ENCODE assay signal across 28 mouse cellular contexts in the genomic region with DNA sequence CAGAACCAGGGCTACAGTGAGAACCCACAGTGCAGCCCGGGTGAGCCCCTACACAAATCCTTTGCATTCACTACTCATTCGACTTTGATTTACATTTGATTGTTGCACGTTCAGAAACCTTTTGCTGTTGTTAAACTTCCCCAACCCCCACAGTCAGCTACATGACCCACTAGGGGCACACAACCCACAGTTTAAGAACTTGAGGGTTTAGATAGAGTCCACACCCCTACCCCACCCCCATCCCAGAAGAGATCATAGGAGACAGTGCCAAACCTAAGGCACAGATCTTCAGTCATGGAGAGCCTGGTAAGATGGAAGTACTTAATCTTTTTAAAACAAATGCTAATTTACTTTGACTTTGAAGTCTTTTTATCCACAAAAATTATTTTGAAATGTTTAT. TPM values are rescaled to one million over a fixed set of nuclear protein-coding genes. Genes with fewer than 3 reads are reported as not detected.
DNase-seq lines count a peak whose midpoint lies in the region; ATAC-seq and TF ChIP-seq lines count a peak whose summit lies in the region.
"Had no signal": no experiment of that assay in that cellular context is flagged by ENCODE, and none has a peak within 500 bp of the region (broad histone marks: within the 10 kb centered on the region; RNA-seq: fewer than 3 reads in every experiment).

No protein-coding gene starts in this region.

- 56% methylated on average over 3 of the region's 3 CpGs for WGBS in intestine, postnatal 0 days
- 48% methylated on average over 3 of the region's 3 CpGs for WGBS in intestine, embryonic 15.5 days
- 33% methylated on average over 3 of the region's 3 CpGs for WGBS in stomach, postnatal 0 days

- no peak for TF ChIP-seq CTCF in intestine, postnatal 0 days (IDR thresholded peaks at IDR 0.05; ENCODE audit: low read depth)
- 0 out of 2 replicates have a peak, but pooled peaks have one; percentile 13 for TF ChIP-seq CTCF in stomach, postnatal 0 days (IDR thresholded peaks at IDR 0.05; ENCODE audit: low read depth)

- H3K4me3 ChIP-seq in intestine, postnatal 0 days (ENCODE audit: low read depth, low read length), result no peak overlapping the region
- H3K4me3 ChIP-seq in intestine, embryonic 15.5 days (replicated peaks), result no peak overlapping the region
- no peak overlapping the region for H3K4me3 ChIP-seq in stomach, postnatal 0 days (ENCODE audit: low read depth, low read length)
- H3K4me3 ChIP-seq: forebrain, embryonic 13.5 days; heart, embryonic 10.5 days; hindbrain, embryonic 13.5 days; limb, embryonic 13.5 days; liver, embryonic 12.5 days; midbrain, embryonic 15.5 days; neural tube, embryonic 12.5 days had no signal

- ATAC-seq in intestine, postnatal 0 days, result no peak
- ATAC-seq in intestine, embryonic 15.5 days, result no peak
- no peak for ATAC-seq in stomach, postnatal 0 days (ENCODE audit: low FRiP score, low TSS enrichment)
- ATAC-seq: activated CD4-positive, CD25-positive, alpha-beta regulatory T cell, adult 4 months; forebrain, embryonic 13.5 days; inflammation-experienced regulatory T-cells, adult 6 months; liver, embryonic 12.5 days; lung, postnatal 0 days; midbrain, embryonic 15.5 days had no signal

- no peaks in the 10 kb centered on the region for H3K9me3 ChIP-seq in intestine, postnatal 0 days (ENCODE audit: control insufficient read depth)
- H3K9me3 ChIP-seq in intestine, embryonic 15.5 days, result no peaks in the 10 kb centered on the region
- H3K9me3 ChIP-seq in stomach, postnatal 0 days (ENCODE audit: control insufficient read depth, low read length), result no peaks in the 10 kb centered on the region
- H3K9me3 ChIP-seq: forebrain, embryonic 13.5 days; heart, embryonic 10.5 days; hindbrain, embryonic 13.5 days; limb, embryonic 13.5 days; liver, embryonic 12.5 days; midbrain, embryonic 15.5 days; neural tube, embryonic 12.5 days had no signal

- DNase-seq in ES-CJ7 (ENCODE audit: low read depth, low spot score) (peak; percentile 70), ZHBTc4 (ENCODE audit: low read depth, low spot score) (peak; percentile 48)
- no peak for DNase-seq in stomach, postnatal 0 days (ENCODE audit: low spot score)
- no peak for DNase-seq in lung, postnatal 14 days
- DNase-seq: adrenal gland, adult 2 months; adrenal gland, postnatal 36 days; cerebellum, adult 8-10 months; cerebellum, postnatal 25 days; gastrocnemius, postnatal 14 days; heart, postnatal 36 days; kidney, adult 2 months; kidney, postnatal 4 days; lung, adult 18-20 months; right cerebral cortex, postnatal 4 days; thymus, adult 2 months had no signal

- no peak for TF ChIP-seq EP300 in stomach, postnatal 0 days (optimal IDR thresholded peaks at IDR 0.05)

- H3K9ac ChIP-seq in intestine, postnatal 0 days (ENCODE audit: low read depth, low read length), result no peak overlapping the region
- no peak overlapping the region for H3K9ac ChIP-seq in intestine, embryonic 15.5 days
- no peak overlapping the region for H3K9ac ChIP-seq in stomach, postnatal 0 days (ENCODE audit: low read length)
- H3K9ac ChIP-seq: forebrain, embryonic 13.5 days; hindbrain, embryonic 13.5 days; limb, embryonic 13.5 days; liver, embryonic 12.5 days; midbrain, embryonic 15.5 days; neural tube, embryonic 12.5 days had no signal

- H3K27ac ChIP-seq in intestine, postnatal 0 days (ENCODE audit: low read depth, low read length), result peak overlapping the region; percentile 80
- no peak overlapping the region for H3K27ac ChIP-seq in intestine, embryonic 15.5 days
- no peak overlapping the region for H3K27ac ChIP-seq in stomach, postnatal 0 days (replicated peaks)
- H3K27ac ChIP-seq: forebrain, embryonic 13.5 days; heart, embryonic 10.5 days; hindbrain, embryonic 13.5 days; limb, embryonic 13.5 days; liver, embryonic 12.5 days; midbrain, embryonic 15.5 days; neural tube, embryonic 12.5 days had no signal

- no peak overlapping the region for H3K4me2 ChIP-seq in intestine, postnatal 0 days (replicated peaks; ENCODE audit: low read depth)
- no peak overlapping the region for H3K4me2 ChIP-seq in intestine, embryonic 15.5 days (replicated peaks)
- H3K4me2 ChIP-seq in stomach, postnatal 0 days (replicated peaks; ENCODE audit: low read depth), result no peak overlapping the region
- H3K4me2 ChIP-seq: forebrain, embryonic 13.5 days; hindbrain, embryonic 13.5 days; limb, embryonic 13.5 days; liver, embryonic 12.5 days; midbrain, embryonic 15.5 days; neural tube, embryonic 12.5 days had no signal

- no peaks in the 10 kb centered on the region for H3K36me3 ChIP-seq in intestine, postnatal 0 days (ENCODE audit: control insufficient read depth, insufficient read depth)
- H3K36me3 ChIP-seq in intestine, embryonic 15.5 days, result no peaks in the 10 kb centered on the region
- H3K36me3 ChIP-seq in stomach, postnatal 0 days (ENCODE audit: control insufficient read depth, insufficient read depth, low read length), result no peaks in the 10 kb centered on the region
- H3K36me3 ChIP-seq: heart, embryonic 10.5 days; hindbrain, embryonic 13.5 days; limb, embryonic 13.5 days; liver, embryonic 12.5 days; midbrain, embryonic 15.5 days; neural tube, embryonic 12.5 days had no signal

- H3K4me1 ChIP-seq in intestine, postnatal 0 days (replicated peaks; ENCODE audit: control insufficient read depth, insufficient read depth, low read length), result peaks cover 6% of the 10 kb centered on the region; the same call in 1 of the 2 replicates
- H3K4me1 ChIP-seq in intestine, embryonic 15.5 days (replicated peaks), result no peaks in the 10 kb centered on the region; the same call in 1 of the 2 replicates
- no peaks in the 10 kb centered on the region for H3K4me1 ChIP-seq in stomach, postnatal 0 days (replicated peaks; ENCODE audit: control insufficient read depth, insufficient read depth)

- H3K27me3 ChIP-seq in intestine, postnatal 0 days (replicated peaks; ENCODE audit: control insufficient read depth, insufficient read depth, low read length), result no peaks in the 10 kb centered on the region
- H3K27me3 ChIP-seq in intestine, embryonic 15.5 days (replicated peaks), result no peaks in the 10 kb centered on the region
- H3K27me3 ChIP-seq in stomach, postnatal 0 days (ENCODE audit: control insufficient read depth, insufficient read depth, low read length), result no peaks in the 10 kb centered on the region
- H3K27me3 ChIP-seq: forebrain, embryonic 13.5 days; hindbrain, embryonic 13.5 days; limb, embryonic 13.5 days; liver, embryonic 12.5 days; midbrain, embryonic 15.5 days; neural tube, embryonic 12.5 days had no signal

RNA-seq across cellular contexts. Expression of gene Vapa, which starts 2.3 kb away (rescaled TPM):
- 290 and 292 TPM in 2 replicates for polyA plus RNA-seq in intestine, postnatal 0 days (2015; fragmentation: Nextera tagmentation; extraction: Ambion mirVana)
- polyA plus RNA-seq in intestine, embryonic 15.5 days (2015; fragmentation: Nextera tagmentation; extraction: Ambion mirVana), result 206 and 240 TPM in 2 replicates
- 203 and 210 TPM in 2 replicates for polyA plus RNA-seq in stomach, postnatal 0 days (2015; fragmentation: Nextera tagmentation; extraction: Ambion mirVana)

RNA-seq across cellular contexts. Expression of gene Txndc2, which starts 26.3 kb away (rescaled TPM):
- polyA plus RNA-seq in intestine, postnatal 0 days (2015; fragmentation: Nextera tagmentation; extraction: Ambion mirVana), result not detected in 2 replicates
- polyA plus RNA-seq in intestine, embryonic 15.5 days (2015; fragmentation: Nextera tagmentation; extraction: Ambion mirVana), result not detected in 2 replicates
- not detected in 2 replicates for polyA plus RNA-seq in stomach, postnatal 0 days (2015; fragmentation: Nextera tagmentation; extraction: Ambion mirVana)
- polyA plus RNA-seq: activated CD4-positive, CD25-positive, alpha-beta regulatory T cell, adult 4 months; heart, embryonic 10.5 days; heart, embryonic 16.5 days; inflammation-experienced regulatory T-cells, adult 6 months; liver, embryonic 12.5 days; thymus, adult 2 months had no signal

Comparison
In these comparisons a context has a peak if more than half of its experiments do, and no peak if none do; other contexts are left out.
1. DNase-seq: peak in ES-CJ7 (single experiment) and ZHBTc4 (single experiment); none in stomach, postnatal 0 days (single experiment) and lung, postnatal 14 days (single experiment).